Mouse (Mus musculus): ENCODE data around the gene Klhl15.

Gene Klhl15

DNA sequence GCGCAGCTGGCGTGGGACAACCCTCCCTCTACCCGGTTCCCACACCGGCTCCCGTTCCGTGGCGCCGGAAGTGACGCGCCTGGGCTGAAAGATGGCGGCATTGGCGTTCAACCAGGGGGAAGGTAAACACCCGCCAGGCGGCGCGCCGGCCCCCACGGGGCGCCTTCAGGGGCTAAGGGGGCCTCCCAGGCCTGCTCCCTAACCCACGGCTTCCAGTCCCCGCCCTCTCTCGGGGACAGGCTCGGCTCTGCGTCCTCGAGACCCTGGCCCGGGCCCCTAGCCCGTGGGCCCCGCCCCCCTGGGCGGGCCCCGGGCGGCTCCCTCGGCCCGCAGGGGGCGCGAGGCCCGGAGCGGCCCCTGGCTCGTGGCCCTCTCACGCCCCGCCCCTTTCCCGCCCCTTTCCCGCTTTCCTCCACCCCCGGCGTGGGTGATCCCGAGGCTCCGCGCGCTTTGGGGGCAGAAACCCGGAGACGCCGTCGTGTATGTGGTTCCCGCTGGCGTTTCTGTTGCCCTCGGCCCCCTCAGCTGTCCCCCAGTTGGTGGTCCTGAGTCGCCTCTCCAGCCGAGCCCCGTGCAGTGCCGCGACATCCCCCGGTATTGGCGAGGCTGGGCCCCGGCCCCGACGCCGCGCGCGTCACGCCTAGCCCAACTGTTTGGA lies at the start of gene Klhl15:
Klhl15 (plus strand) TSS at position 68 of the 658 bp plus-strand sequence.
- DNase-seq (ENCODE audit: low spot score): peak; percentile 89

DNA sequence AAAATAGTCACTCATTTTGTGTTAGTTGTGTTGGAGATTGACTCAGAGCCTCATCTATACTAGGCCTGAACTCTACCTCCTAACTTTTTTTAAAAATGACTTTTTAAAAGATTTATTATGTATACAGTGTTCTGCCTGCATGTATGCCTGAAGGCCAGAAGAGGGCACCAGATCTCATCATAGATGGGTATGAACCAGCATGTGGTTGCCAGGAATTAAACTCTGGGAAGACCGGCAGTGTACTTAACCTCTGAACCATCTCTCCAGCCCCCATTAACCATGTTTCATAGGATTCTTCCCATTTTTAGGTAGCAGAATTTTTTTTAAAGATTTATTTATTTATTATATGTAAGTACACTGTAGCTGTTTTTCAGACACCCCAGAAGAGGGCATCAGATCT lies 49.2 kb upstream of the Klhl15 start:
- peak; percentile 18 for DNase-seq (ENCODE audit: low spot score)

DNA sequence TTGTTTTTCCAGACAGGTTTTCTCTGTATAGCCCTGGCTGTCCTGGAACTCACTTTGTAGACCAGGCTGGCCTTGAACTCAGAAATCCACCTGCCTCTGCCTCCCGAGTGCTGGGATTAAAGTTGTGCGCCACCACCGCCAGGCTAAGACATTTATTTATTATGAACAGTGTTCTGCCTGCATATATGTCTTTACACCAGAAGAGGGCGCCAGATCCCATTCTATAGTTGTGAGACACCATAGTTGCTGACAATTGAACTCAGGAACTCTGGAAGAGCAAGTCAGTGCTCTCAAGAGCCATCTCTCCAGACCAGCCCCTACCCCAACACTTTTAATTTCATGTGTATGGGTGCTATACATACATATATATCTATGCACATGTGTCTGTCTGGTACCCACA lies 40.5 kb upstream of the Klhl15 start:
- peak; percentile 34 for DNase-seq (ENCODE audit: low spot score)

GRCm38 (mm10) chrX:94197789-94198188 lies 36.6 kb upstream of the Klhl15 start:
- peak; percentile 16 for DNase-seq (ENCODE audit: low spot score)

DNA sequence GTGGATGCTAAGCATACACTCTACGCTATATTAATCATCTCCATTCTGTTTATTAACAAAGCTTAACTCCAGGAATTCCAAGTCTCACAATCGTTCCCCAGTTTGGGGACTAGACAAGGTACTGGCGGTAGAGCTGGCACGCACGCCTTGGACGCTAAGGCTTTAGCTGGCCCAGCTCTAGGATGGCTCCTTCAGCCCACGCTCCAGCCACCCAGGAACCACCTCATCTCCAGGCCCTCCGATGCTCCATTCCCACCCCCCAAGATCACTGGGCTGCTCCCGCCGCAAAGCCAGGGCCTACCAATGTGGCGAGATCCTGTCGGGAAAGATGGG lies 22.2 kb upstream of the Klhl15 start:
- no peak for DNase-seq (ENCODE audit: low spot score)

GRCm38 (mm10) chrX:94212597-94213321 lies 21.6 kb upstream of the Klhl15 start, which contains the start of gene Eif2s3x:
TSS of gene Eif2s3x (minus strand) at chrX:94212862.
- DNase-seq (ENCODE audit: low spot score): peak; percentile 89

DNA sequence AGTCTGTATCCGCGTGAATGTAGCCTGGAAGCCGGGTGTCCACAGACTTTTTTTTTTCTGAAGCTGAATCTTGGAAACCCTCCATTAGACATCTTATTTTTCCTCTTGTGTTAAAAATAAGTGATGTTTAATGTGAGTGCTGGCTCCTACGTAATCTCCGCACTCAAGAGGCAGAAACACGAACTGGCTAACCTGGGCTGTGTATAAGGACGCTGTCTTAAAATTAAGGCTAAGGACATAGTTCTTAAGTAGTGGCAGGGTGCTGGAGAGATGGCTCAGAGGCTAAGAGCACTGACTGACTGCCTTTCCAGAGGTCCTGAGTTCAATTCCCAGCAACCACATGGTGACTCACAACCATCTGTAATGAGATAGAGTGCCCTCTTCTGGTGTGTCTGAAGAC lies 21.0 kb upstream of the Klhl15 start:
- DNase-seq (ENCODE audit: low spot score): no peak

GRCm38 (mm10) chrX:94233432-94233831 lies 967 bp upstream of the Klhl15 start:
- DNase-seq (ENCODE audit: low spot score): no peak

- no peak for DNase-seq (ENCODE audit: low spot score)
Observed at GRCm38 (mm10) chrX:94233936-94234531, 365 bp upstream of the Klhl15 start.

DNA sequence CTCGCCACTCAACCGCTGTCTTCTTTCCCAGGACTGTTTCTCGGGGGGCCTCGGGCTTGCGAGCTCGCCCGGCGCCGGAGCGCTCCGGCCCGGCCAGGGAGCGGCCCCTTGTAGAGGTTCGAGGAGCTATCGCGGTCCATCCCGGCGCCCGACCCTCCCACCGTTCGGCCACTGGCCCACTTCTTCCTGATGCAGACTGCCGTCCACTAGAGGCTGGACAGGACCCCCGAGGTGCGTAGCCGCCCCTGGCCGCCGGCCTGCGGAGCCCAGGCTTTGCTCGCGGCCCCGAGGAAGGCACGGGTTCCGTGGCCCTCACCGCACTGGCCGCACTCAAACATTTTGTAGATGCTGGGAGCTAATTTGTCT lies 774 bp downstream of the Klhl15 start:
- no peak for DNase-seq (ENCODE audit: low spot score)

DNA sequence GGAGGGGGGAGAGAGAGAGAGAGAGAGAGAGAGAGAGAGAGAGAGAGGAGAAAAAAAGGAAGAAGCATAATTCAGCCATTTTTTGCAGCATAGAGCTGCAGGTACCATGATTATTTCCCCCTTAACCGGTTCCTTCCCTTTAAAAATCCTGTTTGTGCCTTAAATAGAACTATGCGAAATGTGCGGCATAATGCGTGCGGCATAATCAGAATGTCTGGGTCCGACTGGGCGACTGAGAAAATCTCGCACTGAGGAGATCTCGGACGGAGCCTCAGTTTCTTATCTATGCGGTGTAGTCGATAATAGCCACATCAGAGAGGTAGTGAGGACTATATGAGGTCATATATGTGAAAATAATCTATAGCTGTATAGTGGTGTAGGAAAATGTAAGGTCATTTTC lies 1.2 kb downstream of the Klhl15 start:
- DNase-seq (ENCODE audit: low spot score): no peak

GRCm38 (mm10) chrX:94288923-94289322 lies 54.5 kb downstream of the Klhl15 start:
- peak; percentile 48 for DNase-seq (ENCODE audit: low spot score)

DNA sequence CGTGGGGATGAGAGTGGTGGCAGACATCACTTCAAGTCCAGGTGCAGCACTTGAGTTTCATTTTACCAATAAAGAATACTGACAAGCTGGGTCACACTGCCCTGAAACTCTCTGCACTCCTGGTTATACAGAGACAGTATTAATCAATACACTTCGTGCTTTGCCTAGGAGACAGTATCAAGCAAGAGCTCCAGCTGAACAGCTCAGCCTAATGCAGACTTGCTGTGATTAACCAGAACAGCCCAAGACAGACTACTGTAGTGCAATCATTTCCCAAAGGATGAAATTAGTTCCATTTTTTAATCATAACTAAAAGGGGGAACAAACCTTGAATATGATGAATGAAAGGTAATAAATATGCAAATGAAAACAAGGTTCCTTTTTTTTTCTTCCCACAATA lies 68.5 kb downstream of the Klhl15 start:
- DNase-seq (ENCODE audit: low spot score): no peak

- DNase-seq (ENCODE audit: low spot score): no peak
Observed at GRCm38 (mm10) chrX:94321036-94321902, 86.9 kb downstream of the Klhl15 start.
